Mouse (Mus musculus): ENCODE data around the gene Awat2.

DNA sequence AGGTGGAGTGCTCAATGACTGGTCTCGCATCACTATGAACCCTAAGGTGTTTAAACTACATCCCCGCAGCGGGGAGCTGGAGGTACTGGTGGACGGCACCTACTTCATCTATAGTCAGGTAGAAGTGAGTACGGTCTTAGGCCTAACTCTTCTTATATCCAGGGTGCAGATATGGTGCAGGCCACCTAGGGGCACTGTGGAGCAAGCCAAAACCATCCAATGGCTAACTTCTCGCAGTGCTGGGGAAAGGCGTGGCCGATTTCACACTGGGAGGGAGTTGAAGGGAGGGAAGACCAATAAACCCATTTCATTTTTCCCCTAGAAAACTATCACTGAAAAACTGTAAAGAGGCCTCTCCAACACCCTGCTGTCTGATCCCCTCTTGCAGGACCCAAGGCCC is 47.5 kb downstream of the Awat2 start:
- TF ChIP-seq CTCF (IDR thresholded peaks at IDR 0.05; ENCODE audit: low read depth) (peak; percentile 67), EP300 (optimal IDR thresholded peaks at IDR 0.05) (no peak)

All from stomach, postnatal 0 days (tissue).